Mouse (Mus musculus): Measurements from ENCODE around the gene Gm43738. TPM values are rescaled to one million over a fixed set of nuclear protein-coding genes. Genes with fewer than 3 reads are reported as not detected.

Gm43738 gene
- total RNA-seq (2021), result under 1 TPM in 1 of 2 experiments, not detected in 1; 0.17 TPM
- long read RNA-seq, experiment 1, partial matches to known transcripts, result 0 of 14 reads
- long read RNA-seq, experiment 1, other reads (novel, unspliced or antisense), result 14 of 14 reads
- long read RNA-seq, experiment 2, partial matches to known transcripts, result 1 of 4 reads
- long read RNA-seq, experiment 2, other reads (novel, unspliced or antisense), result 3 of 4 reads

GRCm38 (mm10) chr3:89100811-89101210 is at the start of gene Gm43738:
Gene Gm43738, minus strand, starts transcription at chr3:89101099.
- no peak for DNase-seq

GRCm38 (mm10) chr3:89148567-89148966 is 47.7 kb upstream of the Gm43738 start:
- no peak for DNase-seq

GRCm38 (mm10) chr3:89147979-89148311 is 47.0 kb upstream of the Gm43738 start:
- DNase-seq, result peak in 1 of 2 experiments; percentile 16

GRCm38 (mm10) chr3:89147101-89147978 is 46.4 kb upstream of the Gm43738 start:
- peak; percentile 42 to 48 for DNase-seq

- DNase-seq, result no peak
These were observed 44.7 kb upstream of the Gm43738 start for GRCm38 (mm10) chr3:89145566-89145965.

- no peak for DNase-seq
These were observed 43.9 kb upstream of the Gm43738 start for GRCm38 (mm10) chr3:89144821-89145220.

- no peak for DNase-seq
These were observed 35.5 kb upstream of the Gm43738 start for GRCm38 (mm10) chr3:89136365-89136764.

GRCm38 (mm10) chr3:89135958-89136357 is 35.1 kb upstream of the Gm43738 start, which contains the start of gene Pklr:
Gene Pklr, plus strand, starts transcription at chr3:89136142.
- no peak for DNase-seq

- DNase-seq, result no peak
These were observed 32.9 kb upstream of the Gm43738 start for GRCm38 (mm10) chr3:89133752-89134151.

GRCm38 (mm10) chr3:89133063-89133450 is 32.2 kb upstream of the Gm43738 start:
- DNase-seq, result no peak

GRCm38 (mm10) chr3:89132285-89133062 is 31.6 kb upstream of the Gm43738 start:
- DNase-seq, result peak; percentile 70 to 75

- DNase-seq, result no peak
These were observed 30.9 kb upstream of the Gm43738 start for GRCm38 (mm10) chr3:89131816-89132215.

GRCm38 (mm10) chr3:89129908-89130307 is 29.0 kb upstream of the Gm43738 start:
- peak; percentile 44 to 50 for DNase-seq

GRCm38 (mm10) chr3:89125981-89126380 is 25.1 kb upstream of the Gm43738 start:
- DNase-seq, result peak; percentile 15 to 25

- peak; percentile 73 to 80 for DNase-seq
These were observed 23.3 kb upstream of the Gm43738 start for GRCm38 (mm10) chr3:89124241-89124640.

- peak; percentile 71 to 78 for DNase-seq
These were observed 22.4 kb upstream of the Gm43738 start for GRCm38 (mm10) chr3:89123313-89123712.

- peak in 1 of 2 experiments; percentile 49 for DNase-seq
These were observed 14.6 kb upstream of the Gm43738 start for GRCm38 (mm10) chr3:89115522-89115921.

GRCm38 (mm10) chr3:89113058-89113457 is 12.2 kb upstream of the Gm43738 start:
- DNase-seq, result no peak

- peak; percentile 40 to 42 for DNase-seq
These were observed 7.2 kb upstream of the Gm43738 start for GRCm38 (mm10) chr3:89108146-89108545.

GRCm38 (mm10) chr3:89107545-89107944 is 6.6 kb upstream of the Gm43738 start:
- no peak for DNase-seq

GRCm38 (mm10) chr3:89106881-89107280 is 6.0 kb upstream of the Gm43738 start:
- DNase-seq, result no peak

GRCm38 (mm10) chr3:89103291-89103595 is 2.3 kb upstream of the Gm43738 start:
- DNase-seq, result no peak

Data from adrenal gland, postnatal 36 days (tissue).